Mouse (Mus musculus) hindbrain, embryonic 12.5 days (tissue): ENCODE results near the gene Angptl2. TPM values are rescaled to one million over a fixed set of nuclear protein-coding genes. Genes with fewer than 3 reads are reported as not detected.

Experiments used
- ATAC-seq: fragments of 200-750 bp; cut with Nextera tagmentation; 2 replicates; pipeline ENCODE4 v1.8.0; 2017; ENCODE audit warnings: moderate TSS enrichment; ENCODE audit not compliant: low FRiP score
- H3K27ac ChIP-seq: fragments of 300-500 bp; sonication (generic); 2 replicates; pipeline ENCODE4 v1.5.1; 2016; ENCODE audit warnings: mild to moderate bottlenecking
- H3K27me3 ChIP-seq: fragments of 300-500 bp; sonication (generic); 2 replicates; pipeline ENCODE4 v1.6.1; 2016; ENCODE audit warnings: mild to moderate bottlenecking
- H3K36me3 ChIP-seq: fragments of 300-500 bp; sonication (generic); 2 replicates; pipeline ENCODE4 v1.6.1; 2016; ENCODE audit warnings: mild to moderate bottlenecking
- H3K4me1 ChIP-seq: fragments of 300-500 bp; sonication (generic); 2 replicates; pipeline ENCODE4 v1.6.1; 2016
- H3K4me2 ChIP-seq: fragments of 300-500 bp; sonication (generic); replicated peaks from 2 replicates; pipeline ENCODE4 v1.6.1; 2016; ENCODE audit warnings: mild to moderate bottlenecking
- H3K4me3 ChIP-seq: fragments of 300-500 bp; sonication (generic); 2 replicates; pipeline ENCODE4 v1.5.1; 2016; ENCODE audit warnings: mild to moderate bottlenecking
- H3K9ac ChIP-seq: fragments of 300-500 bp; sonication (generic); 2 replicates; pipeline ENCODE4 v1.6.1; 2016; ENCODE audit warnings: mild to moderate bottlenecking, moderate library complexity
- H3K9me3 ChIP-seq: fragments of 300-500 bp; sonication (generic); replicated peaks from 2 replicates; pipeline ENCODE4 v1.6.1; 2016; ENCODE audit warnings: mild to moderate bottlenecking
- WGBS: fragments of 180-500 bp; shearing (Covaris S2); methylation state at CpG from one replicate; pipeline ENCODE4 v1.1.7; 2016; 5-methylcytosine and 5-hydroxymethylcytosine counted together
- polyA plus RNA-seq: library from polyadenylated mRNA; unstranded; fragments of >200 nt; fragmentation: Nextera tagmentation; extraction: Ambion mirVana; gene quantifications from 2 replicates; pipeline ENCODE4 v1.2.1, GENCODE M21; 2016

Gene Angptl2
- polyA plus RNA-seq, 1 experiment from 2014 or later = 32.8 TPM

DNA sequence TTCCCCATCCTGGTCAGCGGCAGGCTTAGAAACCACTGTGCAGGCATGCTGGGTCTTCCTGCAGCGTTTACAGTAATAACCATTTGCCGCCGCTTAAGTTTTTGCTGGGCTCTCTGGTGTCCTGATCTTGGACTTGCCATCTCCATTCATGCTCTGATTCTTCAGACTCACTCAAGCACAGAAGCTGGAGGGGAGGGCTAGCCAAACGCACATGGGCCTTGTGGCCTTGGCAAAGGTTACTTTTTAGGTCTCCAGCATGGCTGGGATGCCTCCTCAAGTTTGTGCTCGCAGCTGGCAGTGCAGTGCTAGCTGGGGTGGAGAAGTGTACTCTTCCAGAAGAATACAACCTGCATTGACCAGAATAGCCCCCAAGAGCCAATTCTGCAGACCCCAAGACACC is 6.6 kb downstream of the Angptl2 start:
- Histone ChIP-seq H3K27me3 (no peaks in the 10 kb centered on the region), H3K9ac (no peak overlapping the region), H3K4me1 (peaks cover 38% of the 10 kb centered on the region), H3K9me3 (no peaks in the 10 kb centered on the region), H3K27ac (no peak overlapping the region), H3K4me3 (no peak overlapping the region), H3K4me2 (no peak overlapping the region), H3K36me3 (0 out of 2 replicates have a peak, but pooled peaks cover 19% of the 10 kb centered on the region)
- WGBS = 86% methylated on average over 6 of the region's 6 CpGs
- no peak for ATAC-seq

DNA sequence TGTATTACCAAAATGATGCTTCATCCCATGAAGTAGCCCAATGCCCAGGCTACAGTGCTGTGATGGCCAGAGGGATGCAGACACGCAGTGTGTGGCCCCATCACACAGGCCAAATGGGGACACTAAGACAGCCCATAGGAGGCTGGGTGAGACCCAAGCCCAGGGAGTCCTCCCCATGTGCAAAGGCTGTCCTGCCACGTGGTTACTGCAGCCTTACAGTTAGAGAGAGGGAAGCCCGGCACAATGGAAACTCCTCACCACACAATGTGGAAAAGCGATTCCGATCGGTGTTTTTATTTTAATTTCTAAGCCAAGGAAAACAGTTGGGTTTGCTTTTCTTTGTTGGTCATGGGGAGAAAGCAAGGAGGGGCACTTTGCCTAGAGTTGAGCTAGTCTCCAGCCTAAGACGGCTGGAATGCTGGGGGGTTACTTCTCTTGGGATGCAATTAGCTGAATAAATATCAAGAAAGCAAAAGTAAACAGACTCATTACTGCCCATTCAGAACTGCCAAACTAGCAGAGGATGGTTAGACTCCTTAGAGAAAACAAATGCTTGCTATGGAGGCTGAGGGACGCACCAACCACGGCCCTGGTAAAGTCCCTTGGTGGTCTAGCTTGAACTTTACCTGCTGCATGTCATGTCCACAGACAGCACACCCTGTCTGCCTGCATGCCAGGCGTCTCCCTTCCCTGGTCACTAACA is 7.9 kb downstream of the Angptl2 start:
- Histone ChIP-seq H3K9ac (no peak overlapping the region), H3K4me3 (no peak overlapping the region), H3K4me1 (peaks cover 30% of the 10 kb centered on the region), H3K9me3 (no peaks in the 10 kb centered on the region), H3K27ac (no peak overlapping the region), H3K27me3 (no peaks in the 10 kb centered on the region), H3K4me2 (no peak overlapping the region), H3K36me3 (peaks cover 28% of the 10 kb centered on the region)
- ATAC-seq = no peak
- WGBS = 79% methylated on average over 10 of the region's 10 CpGs

DNA sequence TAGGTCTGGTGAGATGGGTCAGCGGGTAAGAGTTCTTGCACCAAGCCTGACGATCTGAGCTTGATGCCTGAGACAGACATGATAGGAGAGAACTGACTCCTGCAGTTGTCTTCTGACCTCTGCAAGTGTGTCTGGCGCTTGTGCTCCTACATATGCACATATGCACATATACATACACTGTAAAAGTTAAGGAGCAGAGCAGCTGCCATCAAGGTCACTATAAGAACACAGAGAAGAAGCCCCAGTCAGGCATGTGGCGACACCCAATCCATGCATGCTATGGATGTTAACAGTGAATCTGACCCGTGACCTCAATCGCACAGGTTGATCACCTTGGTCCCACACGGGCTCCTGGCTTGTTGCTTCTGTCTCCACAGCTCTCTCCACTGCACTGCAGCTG is 10.1 kb downstream of the Angptl2 start:
- Histone ChIP-seq H3K27ac (no peak overlapping the region), H3K27me3 (no peaks in the 10 kb centered on the region), H3K9ac (no peak overlapping the region), H3K9me3 (no peaks in the 10 kb centered on the region), H3K4me3 (no peak overlapping the region), H3K4me1 (peaks cover 18% of the 10 kb centered on the region), H3K36me3 (peaks cover 45% of the 10 kb centered on the region), H3K4me2 (no peak overlapping the region)
- WGBS = 91% methylated on average over 7 of the region's 7 CpGs
- no peak for ATAC-seq

DNA sequence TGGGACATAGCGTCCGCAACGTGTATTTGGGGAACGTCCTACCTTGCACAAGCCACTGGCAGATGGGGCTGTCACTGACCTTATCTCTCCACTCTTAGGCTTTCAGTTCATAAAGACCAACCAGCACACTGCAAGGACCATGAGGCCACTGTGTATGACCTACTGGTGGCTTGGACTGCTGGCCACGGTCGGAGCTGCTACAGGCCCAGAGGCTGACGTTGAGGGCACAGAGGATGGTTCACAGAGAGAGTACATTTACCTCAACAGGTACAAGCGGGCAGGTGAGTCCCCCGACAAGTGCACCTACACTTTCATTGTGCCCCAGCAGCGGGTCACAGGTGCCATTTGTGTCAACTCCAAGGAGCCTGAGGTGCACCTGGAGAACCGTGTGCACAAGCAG is 12.2 kb downstream of the Angptl2 start:
- no peaks in the 10 kb centered on the region for H3K9me3 ChIP-seq
- no peak overlapping the region for H3K9ac ChIP-seq
- peaks cover 28% of the 10 kb centered on the region for H3K4me1 ChIP-seq
- no peak for ATAC-seq
- WGBS = 95% methylated on average over 11 of the region's 11 CpGs
- no peak overlapping the region for H3K4me2 ChIP-seq
- no peak overlapping the region for H3K27ac ChIP-seq
- H3K4me3 ChIP-seq = no peak overlapping the region
- H3K36me3 ChIP-seq = peaks cover 42% of the 10 kb centered on the region
- H3K27me3 ChIP-seq = no peaks in the 10 kb centered on the region

- H3K9ac ChIP-seq = no peak overlapping the region
- no peaks in the 10 kb centered on the region for H3K9me3 ChIP-seq
- peaks cover 31% of the 10 kb centered on the region for H3K4me1 ChIP-seq
- H3K27ac ChIP-seq = no peak overlapping the region
- WGBS = 96% methylated on average over 15 of the region's 15 CpGs
- no peak for ATAC-seq
- H3K27me3 ChIP-seq = no peaks in the 10 kb centered on the region
- no peak overlapping the region for H3K4me3 ChIP-seq
- H3K4me2 ChIP-seq = no peak overlapping the region
- H3K36me3 ChIP-seq = peaks cover 42% of the 10 kb centered on the region
These were observed 12.7 kb downstream of the Angptl2 start for GRCm38 (mm10) chr2:33228551-33228950.

DNA sequence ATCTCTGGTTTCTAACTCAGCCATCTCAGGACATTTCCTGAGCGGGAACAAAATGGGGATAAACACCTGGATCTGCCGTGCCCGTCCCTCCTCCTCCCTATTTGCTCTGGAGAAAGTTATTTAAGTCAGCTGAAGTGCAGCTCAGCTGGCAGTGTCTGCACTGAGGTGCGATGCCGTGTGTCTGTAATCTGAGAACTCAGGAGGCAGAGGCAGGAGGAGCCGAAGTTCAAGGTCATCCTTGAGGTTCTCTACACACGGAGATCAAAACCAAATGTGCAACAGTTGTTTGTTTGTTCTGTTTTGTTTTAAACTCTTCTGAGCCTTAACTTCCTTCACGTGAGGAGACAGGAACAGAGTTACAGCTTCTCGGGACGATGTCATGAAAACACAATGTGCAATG is 14.8 kb downstream of the Angptl2 start:
- Histone ChIP-seq H3K4me2 (no peak overlapping the region), H3K27me3 (no peaks in the 10 kb centered on the region), H3K4me3 (no peak overlapping the region), H3K36me3 (peaks cover 35% of the 10 kb centered on the region), H3K27ac (no peak overlapping the region), H3K4me1 (peaks cover 32% of the 10 kb centered on the region), H3K9ac (no peak overlapping the region), H3K9me3 (no peaks in the 10 kb centered on the region)
- ATAC-seq = no peak
- 78% methylated on average over 10 of the region's 10 CpGs for WGBS

- H3K36me3 ChIP-seq = peaks cover 35% of the 10 kb centered on the region
- no peak overlapping the region for H3K4me3 ChIP-seq
- H3K9me3 ChIP-seq = no peaks in the 10 kb centered on the region
- H3K4me1 ChIP-seq = peaks cover 28% of the 10 kb centered on the region
- no peak for ATAC-seq
- H3K27ac ChIP-seq = no peak overlapping the region
- WGBS = 52% methylated on average over 2 of the region's 2 CpGs
- no peaks in the 10 kb centered on the region for H3K27me3 ChIP-seq
- no peak overlapping the region for H3K9ac ChIP-seq
- H3K4me2 ChIP-seq = no peak overlapping the region
These were observed 15.9 kb downstream of the Angptl2 start for GRCm38 (mm10) chr2:33231788-33232187.

DNA sequence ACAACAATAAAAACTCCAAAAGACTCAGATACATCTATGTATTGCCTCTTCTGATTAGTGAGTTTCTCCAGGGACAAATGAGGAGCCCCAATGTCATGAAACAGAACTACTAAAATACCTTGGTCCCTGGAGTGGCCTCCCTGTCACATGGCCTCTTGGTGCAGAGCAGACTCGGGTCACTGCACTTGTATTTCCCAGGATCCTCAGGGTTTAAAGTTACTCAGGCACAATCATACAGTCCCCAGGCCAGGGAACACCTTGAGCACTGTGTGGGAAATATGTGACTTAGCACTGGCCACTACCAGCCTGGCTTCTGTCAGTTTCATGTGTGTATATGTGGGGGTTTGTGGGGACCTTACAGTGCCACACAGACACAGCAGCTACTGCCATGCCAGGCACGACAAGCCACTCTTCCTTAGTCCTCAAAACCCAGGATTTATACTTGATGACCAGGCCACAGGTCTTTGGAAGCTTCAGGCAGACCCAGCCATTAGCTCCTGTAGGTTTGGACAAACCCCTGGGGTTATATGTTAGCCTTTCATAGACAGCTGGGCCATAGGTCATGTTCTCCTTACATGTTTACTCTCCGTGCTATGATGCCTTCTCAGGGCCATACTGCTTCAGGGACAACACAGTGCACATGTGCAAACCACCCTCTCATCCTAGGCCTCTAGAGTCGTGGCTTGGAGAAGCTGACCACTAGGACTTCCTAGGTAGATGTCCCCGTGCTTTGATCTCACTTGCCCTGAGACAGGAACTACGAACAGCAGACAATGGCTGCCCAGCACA is 17.1 kb downstream of the Angptl2 start:
- Histone ChIP-seq H3K9ac (no peak overlapping the region), H3K4me1 (peaks cover 20% of the 10 kb centered on the region; the same call in 1 of the 2 replicates), H3K4me2 (no peak overlapping the region), H3K9me3 (no peaks in the 10 kb centered on the region), H3K36me3 (peaks cover 35% of the 10 kb centered on the region), H3K4me3 (no peak overlapping the region), H3K27me3 (no peaks in the 10 kb centered on the region), H3K27ac (no peak overlapping the region)
- WGBS = 68% methylated on average over 6 of the region's 6 CpGs
- ATAC-seq = no peak

DNA sequence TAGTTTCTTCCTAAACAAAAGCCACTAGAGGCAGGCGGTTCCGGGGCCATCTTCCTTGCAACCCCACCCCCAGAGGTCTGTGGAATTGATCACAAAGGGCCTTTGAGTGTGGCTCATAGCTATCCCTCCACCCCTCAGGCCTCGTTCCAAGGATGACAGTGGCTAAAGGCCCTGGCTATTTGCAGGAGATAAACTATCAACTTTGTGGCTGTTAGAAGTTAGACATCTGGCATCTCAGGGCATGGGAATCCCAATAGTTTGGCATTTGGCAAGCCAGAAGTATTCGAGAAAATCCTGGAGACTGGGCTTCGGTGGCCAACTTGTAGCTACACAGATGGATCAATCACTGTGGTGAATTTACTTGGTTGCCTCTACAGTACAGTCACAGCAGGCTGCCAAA is 18.0 kb downstream of the Angptl2 start:
- 69% methylated on average over 5 of the region's 5 CpGs for WGBS
- H3K9ac ChIP-seq = no peak overlapping the region
- no peaks in the 10 kb centered on the region for H3K27me3 ChIP-seq
- H3K4me2 ChIP-seq = no peak overlapping the region
- no peak overlapping the region for H3K27ac ChIP-seq
- no peak for ATAC-seq
- H3K36me3 ChIP-seq = peaks cover 26% of the 10 kb centered on the region
- H3K4me3 ChIP-seq = no peak overlapping the region
- peaks cover 19% of the 10 kb centered on the region; the same call in 1 of the 2 replicates for H3K4me1 ChIP-seq
- H3K9me3 ChIP-seq = no peaks in the 10 kb centered on the region

- Histone ChIP-seq H3K27me3 (no peaks in the 10 kb centered on the region), H3K4me3 (no peak overlapping the region), H3K9me3 (no peaks in the 10 kb centered on the region), H3K4me1 (peaks cover 19% of the 10 kb centered on the region; the same call in 1 of the 2 replicates), H3K4me2 (no peak overlapping the region), H3K36me3 (peaks cover 21% of the 10 kb centered on the region; the same call in 1 of the 2 replicates), H3K27ac (no peak overlapping the region), H3K9ac (no peak overlapping the region)
- no peak for ATAC-seq
- 80% methylated on average over 4 of the region's 4 CpGs for WGBS
These were observed 19.0 kb downstream of the Angptl2 start for GRCm38 (mm10) chr2:33234848-33235247.

GRCm38 (mm10) chr2:33237581-33237980 is 21.7 kb downstream of the Angptl2 start:
- Histone ChIP-seq H3K4me2 (no peak overlapping the region), H3K27ac (no peak overlapping the region; the same call in 1 of the 2 replicates), H3K4me3 (no peak overlapping the region), H3K36me3 (0 out of 2 replicates have a peak, but pooled peaks cover 3% of the 10 kb centered on the region), H3K9me3 (no peaks in the 10 kb centered on the region), H3K9ac (no peak overlapping the region), H3K27me3 (no peaks in the 10 kb centered on the region), H3K4me1 (peaks cover 12% of the 10 kb centered on the region; the same call in 1 of the 2 replicates)
- 88% methylated on average over 6 of the region's 6 CpGs for WGBS
- no peak for ATAC-seq

DNA sequence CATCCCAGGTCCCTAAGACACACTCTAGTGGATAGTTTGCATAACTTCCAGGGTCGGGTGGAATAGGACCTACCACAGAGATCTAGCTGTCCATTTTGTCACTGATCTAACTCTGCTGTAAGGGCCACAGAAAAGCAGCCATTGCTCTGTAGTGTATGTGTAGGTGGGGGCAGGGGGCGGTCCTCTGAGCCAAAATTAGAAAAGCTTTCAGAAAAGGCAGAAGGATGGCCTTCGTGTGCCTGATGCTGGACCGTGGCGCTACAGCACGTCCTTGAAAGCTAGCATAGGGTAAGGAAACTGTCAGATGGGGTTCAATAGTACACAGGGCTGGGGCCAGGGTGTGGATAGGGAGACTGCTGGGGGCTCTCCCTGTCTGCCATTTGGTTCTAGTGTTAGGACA is 29.0 kb downstream of the Angptl2 start:
- H3K4me2 ChIP-seq = no peak overlapping the region
- H3K9ac ChIP-seq = no peak overlapping the region
- 77% methylated on average over 6 of the region's 6 CpGs for WGBS
- H3K4me3 ChIP-seq = no peak overlapping the region
- peaks cover 17% of the 10 kb centered on the region; the same call in 1 of the 2 replicates for H3K36me3 ChIP-seq
- no peak overlapping the region for H3K27ac ChIP-seq
- ATAC-seq = no peak
- H3K4me1 ChIP-seq = no peaks in the 10 kb centered on the region
- H3K9me3 ChIP-seq = no peaks in the 10 kb centered on the region
- no peaks in the 10 kb centered on the region for H3K27me3 ChIP-seq
